Comparison of ENCODE assay signal across 16 mouse cellular contexts in the genomic region with DNA sequence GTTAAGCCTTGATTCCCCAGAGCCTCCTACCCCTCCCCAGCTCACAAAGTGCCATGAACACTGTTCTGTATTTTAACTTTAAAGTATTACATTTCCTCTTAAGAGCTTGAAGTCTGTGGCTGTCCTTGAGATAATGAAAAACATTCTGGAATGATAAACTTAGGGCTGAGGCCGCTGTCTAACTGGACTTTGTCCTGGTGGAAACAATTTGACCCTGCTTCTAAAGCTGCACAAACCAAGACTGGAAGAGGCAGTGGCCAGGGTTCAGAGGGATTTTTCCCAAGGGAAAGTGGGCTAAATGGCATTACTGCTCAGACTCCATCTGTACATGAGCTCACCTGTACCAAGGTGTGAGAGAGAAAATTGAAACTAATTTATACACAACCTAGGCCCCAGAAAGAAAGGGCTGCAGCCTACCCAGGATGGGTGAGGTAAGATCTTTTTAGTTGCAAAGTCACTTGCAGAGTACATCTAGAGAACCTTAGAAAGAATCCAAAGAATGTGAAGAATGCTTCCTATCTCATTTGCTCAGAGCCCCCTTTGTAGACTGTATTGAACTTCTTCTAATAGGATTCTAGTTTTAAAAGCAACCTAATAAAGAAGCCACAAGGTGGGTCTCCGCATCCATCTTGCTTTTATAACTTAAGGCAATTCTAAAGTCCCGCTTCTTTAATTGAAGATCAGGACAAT. TPM values are rescaled to one million over a fixed set of nuclear protein-coding genes. Genes with fewer than 3 reads are reported as not detected.
DNase-seq lines count a peak whose midpoint lies in the region; ATAC-seq lines count a peak whose summit lies in the region.
"Had no signal": no experiment of that assay in that cellular context is flagged by ENCODE, and none has a peak within 500 bp of the region (broad histone marks: within the 10 kb centered on the region; RNA-seq: fewer than 3 reads in every experiment).

No protein-coding gene starts in this region.

- H3K4me3 ChIP-seq in kidney, embryonic 16.5 days (ENCODE audit: low read length), result no peak overlapping the region
- H3K4me3 ChIP-seq: embryonic facial prominence, embryonic 15.5 days; limb, embryonic 13.5 days had no signal

- H3K27me3 ChIP-seq in kidney, embryonic 16.5 days (ENCODE audit: insufficient read depth, low read length), result no peaks in the 10 kb centered on the region
- H3K27me3 ChIP-seq: embryonic facial prominence, embryonic 15.5 days; limb, embryonic 13.5 days had no signal

- H3K4me2 ChIP-seq in kidney, embryonic 16.5 days (replicated peaks; ENCODE audit: low read depth, low read length), result no peak overlapping the region
- H3K4me2 ChIP-seq: embryonic facial prominence, embryonic 15.5 days; limb, embryonic 13.5 days had no signal

- H3K9ac ChIP-seq in kidney, embryonic 16.5 days (replicated peaks; ENCODE audit: low read length), result no peak overlapping the region
- H3K9ac ChIP-seq: embryonic facial prominence, embryonic 15.5 days; limb, embryonic 13.5 days had no signal

- WGBS in kidney, embryonic 16.5 days, result 72% methylated on average over 3 of the region's 3 CpGs

- DNase-seq in kidney, adult 18-20 months, result peak; percentile 9
- no peak for DNase-seq in kidney, postnatal 10 days
- peak; percentile 84 for DNase-seq in ES-CJ7 (ENCODE audit: low read depth, low spot score)
- DNase-seq in embryo, embryonic 10 days (ENCODE audit: low spot score), result peak; percentile 5
- no peak for DNase-seq in cerebellum, adult 18-20 months
- no peak for DNase-seq in left cerebral cortex, adult 8-10 months (ENCODE audit: low spot score in 2 of 2)
- DNase-seq: cerebellum, adult 8-10 months; heart, adult 11 months; lung, postnatal 10 days; midbrain, embryonic 14.5 days had no signal

- no peaks in the 10 kb centered on the region for H3K36me3 ChIP-seq in kidney, embryonic 16.5 days (ENCODE audit: insufficient read depth, low read length)
- H3K36me3 ChIP-seq: embryonic facial prominence, embryonic 15.5 days; limb, embryonic 13.5 days had no signal

- ATAC-seq in kidney, embryonic 16.5 days (ENCODE audit: low FRiP score, low TSS enrichment), result peak; percentile 21; the same call in 1 of the 2 replicates
- ATAC-seq: activated CD4-positive, CD25-positive, alpha-beta regulatory T cell, adult 4 months; forebrain, embryonic 16.5 days; hindbrain, embryonic 16.5 days had no signal

- H3K27ac ChIP-seq in kidney, embryonic 16.5 days (ENCODE audit: low read length), result no peak overlapping the region
- H3K27ac ChIP-seq: embryonic facial prominence, embryonic 15.5 days; limb, embryonic 13.5 days had no signal

- no peaks in the 10 kb centered on the region for H3K9me3 ChIP-seq in kidney, embryonic 16.5 days (ENCODE audit: low read length)
- H3K9me3 ChIP-seq: embryonic facial prominence, embryonic 15.5 days; limb, embryonic 13.5 days had no signal

- no peaks in the 10 kb centered on the region for H3K4me1 ChIP-seq in kidney, embryonic 16.5 days (ENCODE audit: insufficient read depth, low read length)
- H3K4me1 ChIP-seq: embryonic facial prominence, embryonic 15.5 days had no signal

RNA-seq across cellular contexts. Expression of a gene that starts 52.6 kb away (rescaled TPM):
- polyA plus RNA-seq in kidney, embryonic 16.5 days (2015; fragmentation: Nextera tagmentation; extraction: Ambion mirVana), result 1.5 and 1.7 TPM in 2 replicates
- total RNA-seq in left cerebral cortex, adult 8-10 months (2022), result 1 to 10 TPM; 3.6 to 5.6 (median 3.8) TPM
- polyA plus RNA-seq: activated CD4-positive, CD25-positive, alpha-beta regulatory T cell, adult 4 months had no signal

Comparison
In these comparisons a context has a peak if more than half of its experiments do, and no peak if none do; other contexts are left out.
1. DNase-seq: peak in kidney, adult 18-20 months (single experiment), ES-CJ7 (single experiment) and embryo, embryonic 10 days (single experiment); none in kidney, postnatal 10 days (single experiment), cerebellum, adult 18-20 months (0 of 2) and left cerebral cortex, adult 8-10 months (0 of 2).